Mouse (Mus musculus) limb, embryonic 11.5 days (tissue): Measurements from ENCODE around the gene Rln3. TPM values are rescaled to one million over a fixed set of nuclear protein-coding genes. Genes with fewer than 3 reads are reported as not detected.
A peak's percentile ranks its signal among the peaks of the same experiment; 100 is the strongest.

Source experiments
- ATAC-seq: fragments of 200-750 bp; cut with Nextera tagmentation; 2 replicates; pipeline ENCODE4 v1.8.0; 2017; ENCODE audit warnings: low read depth; ENCODE audit not compliant: insufficient number of reproducible peaks, low FRiP score, low TSS enrichment
- DNase-seq: peaks from one replicate; pipeline ENCODE4 v3.0.0-alpha.2; 2015; ENCODE audit warnings: low spot score
- H3K27ac ChIP-seq: fragments of 300-500 bp; sonication (generic); replicated peaks from 2 replicates; pipeline ENCODE4 v1.5.1; 2014; ENCODE audit warnings: low read depth, mild to moderate bottlenecking, low read length
- H3K27me3 ChIP-seq: fragments of 300-500 bp; sonication (generic); 2 replicates; pipeline ENCODE4 v1.6.1; 2014; ENCODE audit warnings: mild to moderate bottlenecking, low read length, mixed read lengths; ENCODE audit not compliant: control insufficient read depth, insufficient read depth
- H3K36me3 ChIP-seq: fragments of 300-500 bp; sonication (generic); 2 replicates; pipeline ENCODE4 v1.6.1; 2014; ENCODE audit warnings: mild to moderate bottlenecking, low read length, moderate library complexity, mixed read lengths; ENCODE audit not compliant: control insufficient read depth, insufficient read depth
- H3K4me1 ChIP-seq: fragments of 300-500 bp; sonication (generic); 2 replicates; pipeline ENCODE4 v1.6.1; 2014; ENCODE audit warnings: low read length, mixed read lengths; ENCODE audit not compliant: control insufficient read depth, insufficient read depth
- H3K4me2 ChIP-seq: fragments of 300-500 bp; sonication (generic); 2 replicates; pipeline ENCODE4 v1.6.1; 2014; ENCODE audit warnings: low read depth, mild to moderate bottlenecking, moderate library complexity; ENCODE audit not compliant: severe bottlenecking
- H3K4me3 ChIP-seq: fragments of 300-500 bp; sonication (generic); 2 replicates; pipeline ENCODE4 v1.5.1; 2014; ENCODE audit warnings: low read depth, low read length
- H3K9ac ChIP-seq: fragments of 300-500 bp; sonication (generic); 2 replicates; pipeline ENCODE4 v1.6.1; 2014; ENCODE audit warnings: mild to moderate bottlenecking, low read length
- H3K9me3 ChIP-seq: fragments of 300-500 bp; sonication (generic); 2 replicates; pipeline ENCODE4 v1.6.1; 2016; ENCODE audit warnings: low read length; ENCODE audit not compliant: control insufficient read depth
- WGBS: fragments of 180-500 bp; shearing (Covaris S2); extraction: QIAGEN DNeasy Blood & Tissue Kit; methylation state at CpG from one replicate; pipeline ENCODE4 v1.1.7; 2014; 5-methylcytosine and 5-hydroxymethylcytosine counted together
- polyA plus RNA-seq: library from polyadenylated mRNA; unstranded; fragments of >200 nt; fragmentation: Nextera tagmentation; extraction: Ambion mirVana; gene quantifications from 2 replicates; pipeline ENCODE4 v1.2.1, GENCODE M21; 2014

The Rln3 gene
- polyA plus RNA-seq: not detected in 2 replicates

DNA sequence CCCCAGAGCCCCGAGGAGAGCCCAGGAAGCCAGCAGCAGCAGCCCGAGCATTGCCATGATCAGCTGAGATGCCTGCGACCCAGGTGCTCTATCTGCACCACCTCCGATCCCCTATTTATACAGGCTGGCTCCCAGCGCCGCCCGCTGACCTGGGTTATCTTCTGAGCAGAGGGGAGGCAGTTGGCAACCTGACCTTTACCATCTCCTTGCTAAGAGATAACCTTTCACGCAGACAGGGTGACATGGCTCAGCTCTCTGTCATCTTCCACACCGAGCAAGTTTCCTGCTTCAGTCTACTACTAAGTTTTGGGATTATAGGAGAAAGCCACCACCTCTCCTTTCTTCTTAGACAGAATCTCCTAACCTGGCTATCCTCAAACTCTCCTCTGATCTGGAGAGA lies at the start of gene Rln3:
Gene Rln3, minus strand, starts transcription at position 101 of the 400 bp plus-strand sequence.
- Histone ChIP-seq H3K36me3 (no peaks in the 10 kb centered on the region; the same call in 1 of the 2 replicates), H3K27me3 (peaks cover 45% of the 10 kb centered on the region), H3K9me3 (no peaks in the 10 kb centered on the region), H3K4me3 (no peak within 1 kb of the TSS), H3K27ac (no peak within 1 kb of the TSS), H3K4me2 (peak within 1 kb of the TSS; percentile 17; the same call in 1 of the 2 replicates), H3K9ac (no peak within 1 kb of the TSS), H3K4me1 (peaks cover 7% of the 10 kb centered on the region; the same call in 1 of the 2 replicates)
- ATAC-seq: no peak
- DNase-seq: no peak
- 5% methylated on average over 9 of the region's 9 CpGs for WGBS

DNA sequence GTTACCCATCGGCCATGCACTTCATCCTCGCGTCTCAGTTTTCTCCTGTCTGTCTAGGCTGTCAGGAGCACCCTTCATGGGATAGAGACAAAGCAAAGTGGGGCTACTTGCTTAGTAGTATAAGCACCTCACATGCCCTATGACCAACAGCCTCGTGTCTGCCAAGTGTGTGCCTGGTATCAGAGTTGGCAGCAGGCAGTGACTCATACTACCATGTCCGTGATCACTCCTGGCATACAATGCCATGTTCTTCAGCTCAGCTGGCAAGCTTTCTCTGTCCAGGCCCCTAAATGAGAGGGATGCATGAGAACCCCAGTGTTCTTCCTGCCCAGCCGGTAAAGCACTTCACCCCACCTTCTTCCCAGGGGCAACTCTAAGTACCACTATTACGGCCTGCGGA lies 45.8 kb upstream of the Rln3 start:
- DNase-seq (no peak), ATAC-seq (no peak)
- no peak overlapping the region for H3K9ac ChIP-seq
- H3K36me3 ChIP-seq: peaks cover 31% of the 10 kb centered on the region
- H3K9me3 ChIP-seq: no peaks in the 10 kb centered on the region
- H3K4me3 ChIP-seq: no peak overlapping the region
- 92% methylated on average over 8 of the region's 8 CpGs for WGBS
- no peaks in the 10 kb centered on the region for H3K27me3 ChIP-seq
- H3K27ac ChIP-seq: no peak overlapping the region
- no peaks in the 10 kb centered on the region for H3K4me1 ChIP-seq
- H3K4me2 ChIP-seq: no peak overlapping the region

DNA sequence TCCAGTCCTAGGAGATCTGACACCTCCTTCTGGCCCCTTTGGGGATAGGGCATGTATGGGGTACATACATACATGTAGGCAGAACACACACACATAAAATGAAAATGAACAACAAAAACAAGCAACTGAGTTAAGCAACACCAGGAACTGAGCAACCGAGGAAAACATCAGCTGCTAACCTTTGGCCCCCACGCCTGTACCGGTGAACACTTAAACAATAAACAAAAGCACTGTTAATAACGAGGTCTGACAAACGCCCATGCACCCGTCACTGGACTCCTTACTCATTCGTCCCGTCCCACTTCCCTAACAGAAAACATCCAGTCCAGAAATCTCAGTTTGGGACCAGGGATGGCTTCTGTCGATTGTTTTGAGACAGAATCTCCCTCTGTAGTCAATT lies 44.5 kb upstream of the Rln3 start:
- H3K9ac ChIP-seq: no peak overlapping the region
- H3K27me3 ChIP-seq: no peaks in the 10 kb centered on the region

DNA sequence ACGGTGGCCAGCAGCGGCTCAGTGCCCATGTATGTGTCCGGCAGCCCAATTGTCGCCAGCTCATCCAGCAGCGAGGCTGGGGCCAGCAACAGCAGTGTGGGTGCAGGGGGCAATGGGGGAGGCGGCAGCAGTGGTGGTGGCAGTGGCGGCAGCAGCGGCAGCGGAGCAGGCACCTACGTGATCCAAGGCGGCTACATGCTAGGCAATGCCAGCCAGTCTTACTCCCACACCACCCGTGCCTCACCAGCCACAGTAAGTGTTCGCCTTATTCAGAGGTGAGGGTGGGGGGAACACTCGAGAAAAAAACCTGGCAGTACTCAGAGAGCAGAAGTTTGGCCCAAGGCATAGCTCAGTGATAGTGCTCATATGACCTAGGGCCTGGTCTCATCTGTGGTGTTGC lies 43.0 kb upstream of the Rln3 start:
- Histone ChIP-seq H3K27ac (no peak overlapping the region), H3K4me2 (no peak overlapping the region), H3K36me3 (peaks cover 27% of the 10 kb centered on the region), H3K4me1 (peaks cover 8% of the 10 kb centered on the region), H3K9ac (no peak overlapping the region), H3K27me3 (no peaks in the 10 kb centered on the region), H3K9me3 (no peaks in the 10 kb centered on the region), H3K4me3 (no peak overlapping the region)
- 95% methylated on average over 14 of the region's 14 CpGs for WGBS
- no peak for DNase-seq
- ATAC-seq: no peak

More for the DNA sequence above, 44.5 kb upstream of the Rln3 start:
- no peak for DNase-seq
- Histone ChIP-seq H3K4me3 (no peak overlapping the region), H3K36me3 (peaks cover 27% of the 10 kb centered on the region), H3K4me2 (no peak overlapping the region), H3K27ac (no peak overlapping the region), H3K9me3 (no peaks in the 10 kb centered on the region), H3K4me1 (peaks cover 3% of the 10 kb centered on the region; the same call in 1 of the 2 replicates)
- no peak for ATAC-seq
- WGBS: 74% methylated on average over 9 of the region's 9 CpGs

DNA sequence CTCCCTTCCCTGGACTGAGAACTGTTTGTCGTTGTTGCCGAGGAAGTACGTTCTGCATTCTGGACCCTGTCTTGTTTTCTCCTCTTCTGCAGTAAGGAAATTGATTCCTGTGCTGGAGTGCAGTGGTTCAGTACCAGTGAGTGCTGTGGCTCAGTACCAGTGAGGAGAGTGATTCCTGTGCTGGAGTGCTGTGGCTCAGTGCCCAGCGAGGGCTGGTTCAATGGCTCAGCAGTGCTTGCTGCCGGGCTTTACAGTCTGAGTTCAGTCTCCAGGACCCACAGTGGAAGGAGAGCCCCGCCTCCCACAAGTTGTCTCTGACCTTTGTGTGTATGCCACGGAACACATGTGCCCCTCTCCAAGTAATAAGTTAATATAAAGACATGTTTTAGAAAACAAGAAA lies 42.4 kb upstream of the Rln3 start:
- WGBS: 88% methylated on average over 7 of the region's 7 CpGs

DNA sequence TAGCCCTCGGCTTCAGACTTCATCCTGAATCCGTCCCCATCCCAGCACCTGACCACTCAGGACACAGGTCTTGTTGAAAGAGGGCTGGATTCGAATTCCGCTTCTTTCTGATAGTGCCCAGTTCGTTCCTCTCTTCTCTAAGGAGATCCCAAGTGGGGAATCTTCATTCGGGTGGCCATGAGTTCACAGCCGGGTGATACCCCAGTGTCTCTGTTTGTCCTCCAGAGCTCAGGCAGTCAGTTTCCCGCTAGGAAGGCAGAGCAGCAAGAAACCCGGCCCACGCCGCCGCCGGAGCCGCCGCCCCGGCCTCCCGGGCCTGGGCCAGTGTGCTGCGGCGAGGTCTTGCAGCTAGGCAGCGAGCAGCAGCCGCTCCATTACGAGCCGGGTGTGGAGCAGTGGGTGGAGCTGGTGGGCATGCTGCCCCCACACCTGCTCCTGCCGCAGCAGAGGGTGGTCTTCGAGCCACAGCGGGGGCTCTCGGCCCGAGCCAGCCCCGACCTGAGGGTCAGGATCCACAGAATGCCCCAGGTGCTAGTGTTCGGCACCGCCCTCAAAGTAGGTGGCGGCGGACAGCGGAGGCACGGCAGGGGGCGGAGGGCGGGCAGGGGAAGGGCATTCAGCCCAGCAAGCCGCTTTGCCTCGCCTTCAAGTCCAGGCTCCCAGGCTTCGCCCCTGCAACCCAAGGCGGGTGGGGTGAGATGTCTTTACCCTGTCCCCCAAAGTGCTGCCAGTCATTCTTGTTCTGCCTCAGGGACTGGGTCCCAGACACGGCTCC lies 39.7 kb upstream of the Rln3 start:
- Histone ChIP-seq H3K36me3 (peaks cover 34% of the 10 kb centered on the region), H3K9me3 (no peaks in the 10 kb centered on the region), H3K27me3 (no peaks in the 10 kb centered on the region), H3K4me1 (peaks cover 8% of the 10 kb centered on the region), H3K4me2 (peak overlapping the region; percentile 15; the same call in 1 of the 2 replicates), H3K4me3 (no peak overlapping the region), H3K9ac (no peak overlapping the region), H3K27ac (no peak overlapping the region)
- ATAC-seq: no peak
- WGBS: 35% methylated on average over 42 of the region's 42 CpGs
- DNase-seq: no peak

More for the DNA sequence above, 42.4 kb upstream of the Rln3 start:
- H3K27me3 ChIP-seq: no peaks in the 10 kb centered on the region
- H3K4me1 ChIP-seq: peaks cover 8% of the 10 kb centered on the region
- H3K4me3 ChIP-seq: no peak overlapping the region
- no peak for ATAC-seq
- no peaks in the 10 kb centered on the region for H3K9me3 ChIP-seq
- H3K4me2 ChIP-seq: no peak overlapping the region
- H3K36me3 ChIP-seq: peaks cover 27% of the 10 kb centered on the region
- H3K27ac ChIP-seq: no peak overlapping the region
- no peak for DNase-seq
- no peak overlapping the region for H3K9ac ChIP-seq

DNA sequence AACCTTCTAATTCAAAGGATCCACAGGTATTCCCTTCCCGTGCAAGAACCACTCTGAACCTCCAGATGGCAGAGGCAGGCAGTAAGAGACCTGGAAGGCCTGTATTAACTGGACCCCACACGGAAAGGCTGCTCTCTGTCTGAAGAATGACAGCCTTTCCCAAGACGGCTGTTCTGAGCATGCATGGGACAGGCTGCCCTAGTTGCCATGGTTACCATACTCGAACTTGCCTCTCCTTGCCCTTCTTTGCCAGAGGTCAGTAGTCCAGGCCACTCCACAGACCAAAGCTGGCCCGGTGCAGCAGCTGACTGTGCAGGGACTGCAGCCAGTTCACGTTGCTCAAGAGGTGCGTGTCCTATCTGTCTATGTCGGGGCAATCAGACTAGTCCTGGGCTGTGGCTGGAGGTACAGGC lies 39.0 kb upstream of the Rln3 start:
- Histone ChIP-seq H3K36me3 (peaks cover 34% of the 10 kb centered on the region), H3K4me3 (no peak overlapping the region), H3K4me2 (no peak overlapping the region), H3K9ac (no peak overlapping the region), H3K27ac (no peak overlapping the region), H3K27me3 (no peaks in the 10 kb centered on the region), H3K9me3 (no peaks in the 10 kb centered on the region), H3K4me1 (peaks cover 8% of the 10 kb centered on the region)
- no peak for DNase-seq
- 23% methylated on average over 8 of the region's 8 CpGs for WGBS
- no peak for ATAC-seq

DNA sequence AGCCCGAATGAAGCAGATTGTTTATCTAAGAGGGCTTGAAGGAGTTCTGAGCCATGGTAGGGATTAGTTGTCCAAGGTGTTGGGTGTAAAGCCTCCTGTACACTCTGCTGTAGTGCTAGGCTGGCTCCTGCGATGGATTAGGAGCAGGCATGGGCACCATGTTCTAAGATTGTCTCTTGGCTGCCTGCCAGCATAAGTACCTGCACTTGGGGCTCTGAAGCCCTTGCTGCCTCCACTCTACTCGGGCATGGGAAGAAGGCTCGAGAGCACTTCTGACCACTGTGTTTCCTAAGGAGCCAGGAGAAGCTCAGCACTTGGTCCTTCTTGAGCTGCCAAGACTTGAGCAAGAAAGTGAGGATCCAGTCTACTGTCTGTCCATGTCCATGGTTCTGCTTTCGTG lies 34.4 kb upstream of the Rln3 start:
- Histone ChIP-seq H3K27me3 (no peaks in the 10 kb centered on the region), H3K9ac (no peak overlapping the region), H3K4me2 (no peak overlapping the region), H3K4me1 (peaks cover 5% of the 10 kb centered on the region; the same call in 1 of the 2 replicates), H3K9me3 (no peaks in the 10 kb centered on the region), H3K27ac (no peak overlapping the region), H3K4me3 (no peak overlapping the region), H3K36me3 (peaks cover 23% of the 10 kb centered on the region)
- 82% methylated on average over 5 of the region's 5 CpGs for WGBS
- ATAC-seq: no peak
- DNase-seq: no peak
